Mouse (Mus musculus) regulatory T cell (primary cell): ENCODE measurements around the gene Ost4.
"Not testable (repeated sequence)": the region's sequence is repeated elsewhere in the genome, so short reads cannot be mapped to it uniquely, and the experiment has no call there.

Source experiments
- in situ Hi-C: fragments of 300-600 bp; cut with MboI, MseI; formaldehyde crosslinking; loops from one replicate; pipeline ENCODE4 v1.15.1; 2025; ENCODE audit warnings: high pct_unique_total_duplicates

Ost4 gene

GRCm38 (mm10) chr5:30908426-30909299 is 1.1 kb upstream of the Ost4 start:
- in situ Hi-C loops: no loop called here

GRCm38 (mm10) chr5:30901860-30902259 is 5.7 kb downstream of the Ost4 start:
- in situ Hi-C loops: no loop called here

- in situ Hi-C loops: no loop called here
Observed at GRCm38 (mm10) chr5:30890375-30890774, 17.2 kb downstream of the Ost4 start.

GRCm38 (mm10) chr5:30889088-30889754 is 18.4 kb downstream of the Ost4 start:
- in situ Hi-C loops: loop anchor here (5.0 kb wide), 1 partner anchor 303 kb away; the partner anchor contains the start of genes Eif2b4 and Snx17

- in situ Hi-C loops: loop anchor here (5.0 kb wide), 1 partner anchor 304 kb away; the partner anchor contains the start of genes Eif2b4 and Snx17
Observed at GRCm38 (mm10) chr5:30888337-30889087, 19.1 kb downstream of the Ost4 start, which contains the start of gene Agbl5. Gene Agbl5 (plus strand): TSS chr5:30888694.

GRCm38 (mm10) chr5:30887858-30888336 is 19.7 kb downstream of the Ost4 start:
- in situ Hi-C loops: loop anchor here (5.0 kb wide), 1 partner anchor 304 kb away; the partner anchor contains the start of genes Eif2b4 and Snx17

GRCm38 (mm10) chr5:30887331-30887761 is 20.2 kb downstream of the Ost4 start:
- in situ Hi-C loops: loop anchor here (5.0 kb wide), 1 partner anchor 305 kb away; the partner anchor contains the start of genes Eif2b4 and Snx17

- in situ Hi-C loops: loop anchor here (5.0 kb wide), 1 partner anchor 306 kb away; the partner anchor contains the start of genes Eif2b4 and Snx17
Observed at GRCm38 (mm10) chr5:30886731-30887130, 20.9 kb downstream of the Ost4 start.

GRCm38 (mm10) chr5:30886209-30886608 is 21.4 kb downstream of the Ost4 start:
- in situ Hi-C loops: loop anchor here (5.0 kb wide), 1 partner anchor 306 kb away; the partner anchor contains the start of genes Eif2b4 and Snx17

GRCm38 (mm10) chr5:30881839-30882238 is 25.7 kb downstream of the Ost4 start:
- in situ Hi-C loops: not testable (repeated sequence)

GRCm38 (mm10) chr5:30879347-30879943 is 28.1 kb downstream of the Ost4 start:
- in situ Hi-C loops: no loop called here

- in situ Hi-C loops: no loop called here
Observed at GRCm38 (mm10) chr5:30878616-30879015, 29.0 kb downstream of the Ost4 start.

- in situ Hi-C loops: loop anchor here (5.0 kb wide), 1 partner anchor 43 kb away; no protein-coding TSS in a partner anchor
Observed at GRCm38 (mm10) chr5:30874365-30874764, 33.2 kb downstream of the Ost4 start.

GRCm38 (mm10) chr5:30872574-30872973 is 35.0 kb downstream of the Ost4 start:
- in situ Hi-C loops: loop anchor here (5.0 kb wide), 1 partner anchor 45 kb away; no protein-coding TSS in a partner anchor

GRCm38 (mm10) chr5:30870131-30870406 is 37.5 kb downstream of the Ost4 start:
- in situ Hi-C loops: loop anchor here (5.0 kb wide), 1 partner anchor 47 kb away; no protein-coding TSS in a partner anchor

GRCm38 (mm10) chr5:30869405-30870130 is 38.0 kb downstream of the Ost4 start:
- in situ Hi-C loops: loop anchor here (5.0 kb wide), 2 partner anchors 48 to 57 kb away; partner anchors contain the start of gene Mapre3

- in situ Hi-C loops: loop anchor here (5.0 kb wide), 1 partner anchor 57 kb away; the partner anchor contains the start of gene Mapre3
Observed at GRCm38 (mm10) chr5:30868981-30869380, 38.6 kb downstream of the Ost4 start.

- in situ Hi-C loops: loop anchor here (5.0 kb wide), 1 partner anchor 55 kb away; the partner anchor contains the start of gene Mapre3
Observed at GRCm38 (mm10) chr5:30867712-30868111, 39.9 kb downstream of the Ost4 start, which contains the start of gene Tmem214. Gene Tmem214 (plus strand): TSS chr5:30868012.

- in situ Hi-C loops: loop anchor here (5.0 kb wide), 1 partner anchor 55 kb away; the partner anchor contains the start of gene Mapre3
Observed at GRCm38 (mm10) chr5:30866871-30867270, 40.7 kb downstream of the Ost4 start.

- in situ Hi-C loops: no loop called here
Observed at GRCm38 (mm10) chr5:30864322-30864721, 43.3 kb downstream of the Ost4 start.
